Mouse (Mus musculus): ENCODE measurements around the gene Gm21887. TPM values are rescaled to one million over a fixed set of nuclear protein-coding genes. Genes with fewer than 3 reads are reported as not detected.
A peak's percentile ranks its signal among the peaks of the same experiment; 100 is the strongest.
"Not testable (repeated sequence)": the region's sequence is repeated elsewhere in the genome, so short reads cannot be mapped to it uniquely, and the experiment has no call there.

Gene Gm21887
- polyA plus RNA-seq, 1 experiment from 2014 or later = 95.3 TPM

- Histone ChIP-seq H3K9me3 (replicated peaks) (peaks cover 41% of the 10 kb centered on the region), H3K27me3 (peaks cover 14% of the 10 kb centered on the region; the same call in 1 of the 2 replicates), H3K36me3 (peaks cover 18% of the 10 kb centered on the region)
- H3K4me1 ChIP-seq (replicated peaks); H3K4me3 ChIP-seq (replicated peaks); DNase-seq; H3K27ac ChIP-seq; ATAC-seq (ENCODE audit: low read depth); H3K4me2 ChIP-seq; H3K9ac ChIP-seq: not testable (repeated sequence)
- 39% methylated on average over 2 of the region's 2 CpGs for WGBS (ENCODE audit: insufficient replicate concordance)
These were observed 1.9 kb upstream of the Gm21887 start for GRCm38 (mm10) chrX:170007375-170008178.

DNA sequence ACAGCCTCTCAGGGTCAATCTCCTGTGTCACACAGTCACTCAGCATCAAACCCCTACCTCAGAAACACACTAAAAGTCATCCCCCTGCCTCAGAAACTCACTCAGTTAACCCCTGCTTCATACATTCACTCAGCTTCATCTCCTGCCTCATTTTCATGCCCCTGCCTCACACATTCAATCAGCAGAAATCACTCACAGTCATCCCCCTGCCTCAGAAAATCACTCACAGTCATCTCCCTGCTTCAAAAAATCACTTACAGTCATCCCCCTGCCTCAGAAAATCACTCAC is 1.3 kb upstream of the Gm21887 start:
- H3K4me1 ChIP-seq (replicated peaks); DNase-seq; H3K27ac ChIP-seq; H3K4me2 ChIP-seq; H3K4me3 ChIP-seq (replicated peaks); ATAC-seq (ENCODE audit: low read depth); H3K9ac ChIP-seq: not testable (repeated sequence)
- Histone ChIP-seq H3K27me3 (peaks cover 14% of the 10 kb centered on the region; the same call in 1 of the 2 replicates), H3K36me3 (peaks cover 18% of the 10 kb centered on the region), H3K9me3 (replicated peaks) (peaks cover 41% of the 10 kb centered on the region)

GRCm38 (mm10) chrX:170008584-170008983 is 875 bp upstream of the Gm21887 start:
- H3K4me2 ChIP-seq; ATAC-seq (ENCODE audit: low read depth); H3K4me1 ChIP-seq (replicated peaks); H3K9ac ChIP-seq; H3K27ac ChIP-seq; DNase-seq; H3K4me3 ChIP-seq (replicated peaks): not testable (repeated sequence)
- WGBS (ENCODE audit: insufficient replicate concordance) = 42% methylated on average over 3 of the region's 3 CpGs
- Histone ChIP-seq H3K9me3 (replicated peaks) (peaks cover 41% of the 10 kb centered on the region), H3K36me3 (peaks cover 18% of the 10 kb centered on the region), H3K27me3 (peaks cover 14% of the 10 kb centered on the region; the same call in 1 of the 2 replicates)

DNA sequence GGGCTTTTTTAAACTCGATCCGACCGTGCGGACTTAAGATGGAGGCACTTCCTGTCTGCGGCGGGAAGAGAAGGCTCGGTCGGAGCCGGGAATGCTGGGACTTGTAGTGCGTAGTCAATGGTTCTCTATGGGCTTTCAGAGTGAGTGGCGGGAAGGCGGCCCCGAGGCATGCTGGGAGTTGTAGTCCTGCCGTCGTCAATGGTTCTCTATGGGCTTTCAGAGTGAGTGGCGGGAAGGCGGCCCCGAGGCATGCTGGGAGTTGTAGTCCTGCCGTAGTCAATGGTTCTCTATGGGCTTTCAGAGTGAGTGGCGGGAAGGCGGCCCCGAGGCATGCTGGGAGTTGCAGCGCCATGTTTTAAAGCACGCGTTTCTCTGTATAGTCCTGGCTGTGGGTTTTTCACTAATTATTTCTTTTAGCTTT is 352 bp downstream of the Gm21887 start:
- Histone ChIP-seq H3K9me3 (replicated peaks) (peaks cover 44% of the 10 kb centered on the region), H3K27me3 (peaks cover 10% of the 10 kb centered on the region; the same call in 1 of the 2 replicates), H3K27ac (peak overlapping the region; percentile 80), H3K9ac (peak overlapping the region; percentile 73), H3K4me3 (replicated peaks) (peak overlapping the region; percentile 66), H3K36me3 (peaks cover 21% of the 10 kb centered on the region)
- ATAC-seq (ENCODE audit: low read depth) = peak; percentile 95
- not testable (repeated sequence) for H3K4me1 ChIP-seq (replicated peaks); H3K4me2 ChIP-seq
- WGBS (ENCODE audit: insufficient replicate concordance) = 53% methylated on average over 25 of the region's 25 CpGs
- DNase-seq = peak; percentile 95

DNA sequence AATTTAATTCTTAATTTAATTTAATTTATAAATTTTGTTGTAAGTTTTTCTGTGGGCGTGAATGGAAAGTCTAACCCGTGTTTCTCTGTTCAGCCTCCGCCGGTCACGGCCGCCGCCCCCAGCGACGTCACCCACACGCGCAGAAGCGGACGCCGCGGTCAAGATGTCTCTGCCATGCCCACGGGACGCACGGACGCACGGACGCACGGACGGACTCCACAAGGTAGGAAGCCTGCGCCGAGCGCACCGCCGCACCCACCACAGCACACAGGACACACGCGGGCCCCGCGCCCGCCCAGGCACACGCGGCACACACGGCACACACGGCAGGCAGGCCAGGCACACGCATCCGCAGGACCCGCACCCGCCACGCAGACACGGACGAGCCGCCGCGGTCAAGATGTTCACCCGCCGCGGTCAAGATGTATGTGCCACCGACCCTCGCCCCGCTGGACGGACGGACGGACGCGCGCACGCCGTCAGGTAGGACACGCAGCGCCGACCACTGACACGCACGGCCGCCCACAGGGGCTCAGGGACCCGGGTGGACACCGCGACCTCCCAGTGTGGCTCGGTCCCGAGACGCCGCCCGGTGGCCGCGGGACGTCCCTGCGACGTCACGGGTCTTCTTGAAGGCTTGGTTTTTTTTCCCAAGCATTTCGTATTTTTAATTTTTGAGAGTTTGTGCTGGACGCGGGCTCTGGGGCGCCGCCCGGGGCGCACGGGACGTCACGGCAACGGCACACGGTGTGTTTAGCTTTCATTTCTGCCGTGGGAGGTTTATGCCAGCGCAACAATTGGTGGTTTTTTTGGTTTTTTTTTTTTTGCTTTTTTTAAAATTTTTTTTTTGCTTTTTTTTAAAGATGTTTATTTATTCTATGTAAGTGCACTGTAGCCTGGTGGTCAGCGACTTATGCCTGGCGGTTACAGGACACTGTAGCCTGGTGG is 1.4 kb downstream of the Gm21887 start:
- peak overlapping the region; percentile 41 for H3K9ac ChIP-seq
- peak overlapping the region; percentile 60 for H3K27ac ChIP-seq
- not testable (repeated sequence) for DNase-seq; H3K4me1 ChIP-seq (replicated peaks)
- H3K4me2 ChIP-seq = peak overlapping the region; percentile 52
- peaks cover 21% of the 10 kb centered on the region for H3K36me3 ChIP-seq
- peaks cover 10% of the 10 kb centered on the region; the same call in 1 of the 2 replicates for H3K27me3 ChIP-seq
- 77% methylated on average over 97 of the region's 97 CpGs for WGBS (ENCODE audit: insufficient replicate concordance)
- peak; percentile 1; the same call in 1 of the 2 replicates for ATAC-seq (ENCODE audit: low read depth)
- H3K4me3 ChIP-seq (replicated peaks) = peak overlapping the region; percentile 46
- peaks cover 44% of the 10 kb centered on the region for H3K9me3 ChIP-seq (replicated peaks)

- peaks cover 26% of the 10 kb centered on the region for H3K36me3 ChIP-seq
- not testable (repeated sequence) for H3K27ac ChIP-seq; H3K4me2 ChIP-seq; H3K9ac ChIP-seq; H3K4me1 ChIP-seq (replicated peaks); ATAC-seq (ENCODE audit: low read depth); DNase-seq
- 81% methylated on average over 4 of the region's 10 CpGs for WGBS (ENCODE audit: insufficient replicate concordance)
- H3K4me3 ChIP-seq (replicated peaks) = peak overlapping the region; percentile 46; the same call in 1 of the 2 replicates
- peaks cover 10% of the 10 kb centered on the region; the same call in 1 of the 2 replicates for H3K27me3 ChIP-seq
- H3K9me3 ChIP-seq (replicated peaks) = peaks cover 44% of the 10 kb centered on the region
These were observed 2.0 kb downstream of the Gm21887 start for GRCm38 (mm10) chrX:170011529-170011879.

DNA sequence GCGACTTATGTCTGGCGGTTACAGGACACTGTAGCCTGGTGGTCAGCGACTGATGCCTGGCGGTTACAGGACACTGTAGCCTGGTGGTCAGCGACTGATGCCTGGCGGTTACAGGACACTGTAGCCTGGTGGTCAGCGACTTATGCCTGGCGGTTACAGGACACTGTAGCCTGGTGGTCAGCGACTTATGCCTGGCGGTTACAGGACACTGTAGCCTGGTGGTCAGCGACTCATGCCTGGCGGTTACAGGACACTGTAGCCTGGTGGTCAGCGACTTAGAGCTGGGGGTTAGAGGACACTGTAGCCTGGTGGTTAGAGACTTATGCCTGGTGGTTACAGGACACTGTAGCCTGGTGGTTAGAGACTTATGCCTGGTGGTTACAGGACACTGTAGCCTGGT is 4.0 kb downstream of the Gm21887 start:
- H3K9ac ChIP-seq; H3K27ac ChIP-seq; ATAC-seq (ENCODE audit: low read depth); DNase-seq; H3K27me3 ChIP-seq; H3K4me2 ChIP-seq; H3K4me3 ChIP-seq (replicated peaks); H3K4me1 ChIP-seq (replicated peaks): not testable (repeated sequence)
- H3K36me3 ChIP-seq = peaks cover 38% of the 10 kb centered on the region
- peaks cover 36% of the 10 kb centered on the region for H3K9me3 ChIP-seq (replicated peaks)
- 89% methylated on average over 5 of the region's 13 CpGs for WGBS (ENCODE audit: insufficient replicate concordance)

DNA sequence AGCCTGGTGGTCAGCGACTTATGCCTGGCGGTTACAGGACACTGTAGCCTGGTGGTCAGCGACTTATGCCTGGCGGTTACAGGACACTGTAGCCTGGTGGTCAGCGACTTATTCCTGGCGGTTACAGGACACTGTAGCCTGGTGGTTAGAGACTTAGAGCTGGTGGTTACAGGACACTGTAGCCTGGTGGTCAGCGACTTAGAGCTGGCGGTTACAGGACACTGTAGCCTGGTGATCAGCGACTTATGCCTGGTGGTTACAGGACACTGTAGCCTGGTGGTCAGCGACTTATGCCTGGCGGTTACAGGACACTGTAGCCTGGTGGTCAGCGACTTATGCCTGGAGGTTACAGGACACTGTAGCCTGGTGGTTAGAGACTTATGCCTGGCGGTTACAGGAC is 4.6 kb downstream of the Gm21887 start:
- H3K27ac ChIP-seq; H3K27me3 ChIP-seq; DNase-seq; ATAC-seq (ENCODE audit: low read depth); H3K9ac ChIP-seq; H3K4me2 ChIP-seq; H3K4me1 ChIP-seq (replicated peaks); H3K4me3 ChIP-seq (replicated peaks): not testable (repeated sequence)
- Histone ChIP-seq H3K9me3 (replicated peaks) (peaks cover 36% of the 10 kb centered on the region), H3K36me3 (peaks cover 45% of the 10 kb centered on the region)
- WGBS (ENCODE audit: insufficient replicate concordance) = 75% methylated on average over 6 of the region's 13 CpGs

DNA sequence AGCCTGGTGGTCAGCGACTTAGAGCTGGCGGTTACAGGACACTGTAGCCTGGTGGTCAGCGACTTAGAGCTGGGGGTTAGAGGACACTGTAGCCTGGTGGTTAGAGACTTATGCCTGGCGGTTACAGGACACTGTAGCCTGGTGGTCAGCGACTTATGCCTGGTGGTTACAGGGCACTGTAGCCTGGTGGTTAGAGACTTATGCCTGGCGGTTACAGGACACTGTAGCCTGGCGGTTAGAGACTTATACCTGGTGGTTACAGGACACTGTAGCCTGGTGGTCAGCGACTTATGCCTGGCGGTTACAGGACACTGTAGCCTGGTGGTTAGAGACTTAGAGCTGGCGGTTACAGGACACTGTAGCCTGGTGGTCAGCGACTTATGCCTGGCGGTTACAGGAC is 6.4 kb downstream of the Gm21887 start:
- not testable (repeated sequence) for H3K4me3 ChIP-seq (replicated peaks); H3K27ac ChIP-seq; H3K27me3 ChIP-seq; H3K4me2 ChIP-seq; ATAC-seq (ENCODE audit: low read depth); H3K9ac ChIP-seq; H3K4me1 ChIP-seq (replicated peaks); DNase-seq
- 83% methylated on average over 10 of the region's 12 CpGs for WGBS (ENCODE audit: insufficient replicate concordance)
- peaks cover 50% of the 10 kb centered on the region for H3K36me3 ChIP-seq
- H3K9me3 ChIP-seq (replicated peaks) = peaks cover 38% of the 10 kb centered on the region

DNA sequence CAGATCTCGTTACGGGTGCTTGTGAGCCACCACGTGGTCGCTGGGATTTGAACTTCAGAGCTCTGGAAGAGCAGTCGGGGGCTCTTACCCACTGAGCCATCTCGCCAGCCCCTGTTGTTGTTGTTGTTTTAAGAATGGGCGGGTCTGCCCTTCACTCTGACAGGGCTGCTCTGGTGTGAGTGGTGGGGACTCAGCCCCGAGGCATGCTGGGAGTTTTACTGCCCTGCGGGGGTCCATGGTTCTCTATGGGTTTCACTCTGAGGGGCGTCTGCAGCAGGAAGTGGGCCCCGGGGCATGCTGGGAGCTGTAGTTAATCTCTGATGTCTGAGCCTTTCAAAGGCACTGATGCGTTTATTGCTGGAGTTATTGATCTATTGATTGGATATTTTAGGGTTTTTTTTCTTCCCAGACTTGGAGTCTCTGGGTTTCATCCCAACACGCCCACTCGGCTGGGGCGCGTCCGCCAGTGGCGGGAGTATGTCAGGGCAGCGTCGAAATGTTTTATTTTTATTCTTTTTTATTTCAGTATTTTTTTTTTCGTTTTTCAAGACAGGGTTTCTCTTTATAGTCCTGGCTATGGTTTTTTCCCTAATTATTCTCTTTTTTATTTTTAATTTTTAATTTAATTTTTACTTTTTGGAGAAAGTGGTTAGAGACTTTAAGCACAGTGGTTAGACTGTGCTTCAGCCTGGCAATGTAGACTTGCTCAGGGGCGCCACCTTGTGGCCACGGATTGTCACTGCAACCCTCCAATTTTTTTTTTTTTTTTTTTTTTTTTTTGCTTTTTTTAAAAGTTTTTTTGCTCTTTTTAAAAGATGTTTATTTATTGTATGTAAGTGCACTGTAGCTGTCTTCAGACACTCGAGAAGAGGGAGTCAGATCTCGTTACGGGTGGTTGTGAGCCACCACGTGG is 8.1 kb downstream of the Gm21887 start:
- Histone ChIP-seq H3K36me3 (peaks cover 56% of the 10 kb centered on the region), H3K4me2 (peak overlapping the region; percentile 0; the same call in 1 of the 2 replicates), H3K9me3 (replicated peaks) (peaks cover 43% of the 10 kb centered on the region)
- not testable (repeated sequence) for H3K9ac ChIP-seq; H3K27me3 ChIP-seq; H3K4me1 ChIP-seq (replicated peaks); H3K4me3 ChIP-seq (replicated peaks); H3K27ac ChIP-seq; DNase-seq
- peak; percentile 70 for ATAC-seq (ENCODE audit: low read depth)
- WGBS (ENCODE audit: insufficient replicate concordance) = 56% methylated on average over 27 of the region's 27 CpGs

Measured in liver, embryonic 13.5 days (tissue).